Mouse (Mus musculus): ENCODE measurements around the gene Rnf17. TPM values are rescaled to one million over a fixed set of nuclear protein-coding genes. Genes with fewer than 3 reads are reported as not detected.

The Rnf17 gene
- polyA plus RNA-seq, 1 experiment: not detected

DNA sequence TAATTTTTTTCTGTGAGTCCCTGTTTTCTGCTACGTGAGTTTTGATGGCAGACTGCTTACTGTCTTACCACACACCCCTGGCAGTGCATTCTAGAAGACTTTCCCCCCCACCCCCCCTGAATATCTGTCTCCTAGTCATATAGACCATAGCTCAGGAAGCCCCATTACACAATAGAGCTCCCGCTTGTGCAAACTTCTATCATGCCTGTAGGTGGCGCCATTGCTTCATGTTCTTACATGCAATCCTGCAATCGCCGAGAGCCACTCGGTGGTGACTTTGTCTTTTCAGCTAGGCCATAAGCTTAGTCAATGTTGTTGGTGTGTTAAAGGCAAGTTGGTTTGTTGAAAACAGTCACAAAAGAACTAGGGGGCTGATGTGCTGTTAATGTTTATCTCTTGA lies 26.6 kb upstream of the Rnf17 start:
- no peak for TF ChIP-seq MAX (IDR thresholded peaks at IDR 0.05; ENCODE audit: low read depth)
- TF ChIP-seq TCF3 (IDR thresholded peaks at IDR 0.05; ENCODE audit: insufficient read length, low read depth): no peak
- TF ChIP-seq E2F4 (IDR thresholded peaks at IDR 0.05; ENCODE audit: insufficient read depth): no peak
- no peak for TF ChIP-seq MYOD1 (IDR thresholded peaks at IDR 0.05; ENCODE audit: control insufficient read depth in 1 of 3, insufficient read length in 2 of 3, low read depth in 2 of 3)
- no peak for TF ChIP-seq REST (IDR thresholded peaks at IDR 0.05; ENCODE audit: insufficient read depth, insufficient read length)
- TF ChIP-seq SRF (IDR thresholded peaks at IDR 0.05; ENCODE audit: control insufficient read depth, insufficient read length, low read depth): no peak
- TF ChIP-seq POLR2AphosphoS2 (IDR thresholded peaks at IDR 0.05; ENCODE audit: insufficient read length, low read depth): no peak
- no peak for TF ChIP-seq MYOG (IDR thresholded peaks at IDR 0.05; ENCODE audit: control insufficient read depth in 1 of 3, insufficient read depth in 1 of 3, insufficient read length in 2 of 3, low read depth in 2 of 3)
- TF ChIP-seq USF1 (IDR thresholded peaks at IDR 0.05; ENCODE audit: low read depth): no peak
- TF ChIP-seq CEBPB (IDR thresholded peaks at IDR 0.05; ENCODE audit: insufficient read depth, poor library complexity, severe bottlenecking): no peak
- no peak for TF ChIP-seq POLR2A (IDR thresholded peaks at IDR 0.05; ENCODE audit: insufficient read length, low read depth)
- no peak for TF ChIP-seq TCF12 (IDR thresholded peaks at IDR 0.05; ENCODE audit: insufficient read depth, poor library complexity, severe bottlenecking)
- H3K4me2 ChIP-seq (ENCODE audit: low read depth): no peak overlapping the region
- H3K79me2 ChIP-seq (ENCODE audit: control insufficient read depth, insufficient read depth): no peaks in the 10 kb centered on the region
- H3ac ChIP-seq (ENCODE audit: control insufficient read depth, insufficient read length): no peak overlapping the region
- H3K4me3 ChIP-seq: no peak overlapping the region
- no peaks in the 10 kb centered on the region for H3K36me3 ChIP-seq (ENCODE audit: control insufficient read depth, insufficient read depth)
- H3K27me3 ChIP-seq (ENCODE audit: control insufficient read depth, insufficient read depth, insufficient read length): peaks cover 14% of the 10 kb centered on the region

DNA sequence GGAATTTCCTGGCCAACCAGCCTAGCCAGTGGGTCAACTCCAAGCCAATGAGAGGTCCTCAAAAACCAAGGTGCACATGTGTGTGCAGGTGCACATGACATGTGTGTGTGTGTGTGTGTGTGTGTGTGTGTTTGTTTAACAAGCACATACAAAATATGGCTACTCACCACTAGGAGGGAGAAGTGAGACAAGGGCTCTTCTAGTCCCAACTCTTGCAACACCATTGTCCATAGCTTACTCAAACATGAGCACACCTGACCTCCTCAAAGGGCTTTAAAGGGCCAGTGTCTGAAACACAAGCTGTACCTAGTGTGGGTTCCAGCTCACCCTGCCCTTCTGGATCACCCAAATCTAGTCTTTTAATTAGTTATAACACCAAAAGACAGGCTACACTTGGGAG lies 24.6 kb upstream of the Rnf17 start:
- peaks cover 4% of the 10 kb centered on the region for H3K27me3 ChIP-seq (ENCODE audit: control insufficient read depth, insufficient read depth, insufficient read length)
- H3K79me2 ChIP-seq (ENCODE audit: control insufficient read depth, insufficient read depth): no peaks in the 10 kb centered on the region
- TF ChIP-seq REST (IDR thresholded peaks at IDR 0.05; ENCODE audit: insufficient read depth, insufficient read length): no peak
- no peak overlapping the region for H3K4me2 ChIP-seq (ENCODE audit: low read depth)
- H3K4me3 ChIP-seq: no peak overlapping the region
- H3ac ChIP-seq (ENCODE audit: control insufficient read depth, insufficient read length): no peak overlapping the region
- H3K36me3 ChIP-seq (ENCODE audit: control insufficient read depth, insufficient read depth): no peaks in the 10 kb centered on the region

DNA sequence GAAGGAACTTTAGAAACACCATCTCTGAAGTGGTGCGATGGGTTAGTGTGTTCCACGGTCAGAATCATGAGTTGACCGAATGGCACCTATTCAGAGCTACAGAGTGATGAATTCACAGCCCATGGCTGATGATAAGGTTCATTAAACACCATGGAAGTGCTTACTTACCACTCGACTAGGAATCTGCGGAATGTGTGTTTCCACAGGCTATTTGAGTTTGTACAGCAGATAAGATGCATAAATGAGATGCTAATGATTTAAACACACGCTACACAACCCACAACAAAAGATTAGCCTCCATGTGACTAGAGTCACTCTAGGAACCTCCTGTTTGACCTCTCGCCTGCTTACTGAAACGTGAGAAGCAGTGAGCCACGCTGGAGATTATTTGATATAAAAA lies 23.0 kb upstream of the Rnf17 start:
- no peaks in the 10 kb centered on the region for H3K36me3 ChIP-seq (ENCODE audit: control insufficient read depth, insufficient read depth)
- H3K4me2 ChIP-seq (ENCODE audit: low read depth): no peak overlapping the region
- H3K27me3 ChIP-seq (ENCODE audit: control insufficient read depth, insufficient read depth, insufficient read length): peaks cover 4% of the 10 kb centered on the region
- H3K4me3 ChIP-seq: no peak overlapping the region
- no peak overlapping the region for H3ac ChIP-seq (ENCODE audit: control insufficient read depth, insufficient read length)
- no peaks in the 10 kb centered on the region for H3K79me2 ChIP-seq (ENCODE audit: control insufficient read depth, insufficient read depth)
- TF ChIP-seq MAX (IDR thresholded peaks at IDR 0.05; ENCODE audit: low read depth) (no peak), CEBPB (IDR thresholded peaks at IDR 0.05; ENCODE audit: insufficient read depth, poor library complexity, severe bottlenecking) (no peak), SRF (IDR thresholded peaks at IDR 0.05; ENCODE audit: control insufficient read depth, insufficient read length, low read depth) (no peak), MYOG (IDR thresholded peaks at IDR 0.05; ENCODE audit: control insufficient read depth in 1 of 3, insufficient read depth in 1 of 3, insufficient read length in 2 of 3, low read depth in 2 of 3) (no peak), USF1 (IDR thresholded peaks at IDR 0.05; ENCODE audit: low read depth) (no peak), MYOD1 (IDR thresholded peaks at IDR 0.05; ENCODE audit: control insufficient read depth in 1 of 3, insufficient read length in 2 of 3, low read depth in 2 of 3) (no peak), E2F4 (IDR thresholded peaks at IDR 0.05; ENCODE audit: insufficient read depth) (no peak)

DNA sequence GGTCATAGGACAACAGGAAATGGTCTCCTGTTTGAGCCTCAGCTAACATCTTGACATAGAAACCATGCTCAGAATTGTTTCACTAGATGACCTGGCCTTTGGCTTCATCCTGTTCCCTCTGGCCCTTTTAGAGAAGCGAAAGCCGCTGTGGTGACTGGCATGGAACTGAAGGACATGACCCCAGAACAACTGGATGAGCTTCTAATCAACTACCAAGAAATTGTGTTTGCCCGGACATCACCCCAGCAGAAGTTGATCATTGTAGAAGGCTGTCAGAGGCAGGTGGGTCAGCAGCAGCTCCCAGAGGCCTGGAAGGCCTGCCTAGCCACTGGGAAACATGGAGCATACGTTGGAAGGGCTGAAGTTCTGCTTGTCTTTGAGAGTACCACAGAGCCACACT lies 20.0 kb upstream of the Rnf17 start:
- H3K79me2 ChIP-seq (ENCODE audit: control insufficient read depth, insufficient read depth): no peaks in the 10 kb centered on the region
- TF ChIP-seq CEBPB (IDR thresholded peaks at IDR 0.05; ENCODE audit: insufficient read depth, poor library complexity, severe bottlenecking) (no peak), MAX (IDR thresholded peaks at IDR 0.05; ENCODE audit: low read depth) (no peak), MYOG (IDR thresholded peaks at IDR 0.05; ENCODE audit: control insufficient read depth in 1 of 3, insufficient read depth in 1 of 3, insufficient read length in 2 of 3, low read depth in 2 of 3) (no peak), TCF12 (IDR thresholded peaks at IDR 0.05; ENCODE audit: insufficient read depth, poor library complexity, severe bottlenecking) (no peak), POLR2AphosphoS2 (IDR thresholded peaks at IDR 0.05; ENCODE audit: insufficient read length, low read depth) (no peak), E2F4 (IDR thresholded peaks at IDR 0.05; ENCODE audit: insufficient read depth) (no peak), SRF (IDR thresholded peaks at IDR 0.05; ENCODE audit: control insufficient read depth, insufficient read length, low read depth) (no peak), TCF3 (IDR thresholded peaks at IDR 0.05; ENCODE audit: insufficient read length, low read depth) (no peak), USF1 (IDR thresholded peaks at IDR 0.05; ENCODE audit: low read depth) (no peak), MYOD1 (IDR thresholded peaks at IDR 0.05; ENCODE audit: control insufficient read depth in 1 of 3, insufficient read length in 2 of 3, low read depth in 2 of 3) (no peak), REST (IDR thresholded peaks at IDR 0.05; ENCODE audit: insufficient read depth, insufficient read length) (no peak), POLR2A (IDR thresholded peaks at IDR 0.05; ENCODE audit: insufficient read length, low read depth) (no peak)
- no peaks in the 10 kb centered on the region for H3K36me3 ChIP-seq (ENCODE audit: control insufficient read depth, insufficient read depth)
- no peaks in the 10 kb centered on the region for H3K27me3 ChIP-seq (ENCODE audit: control insufficient read depth, insufficient read depth, insufficient read length)
- no peak overlapping the region for H3K4me2 ChIP-seq (ENCODE audit: low read depth)
- no peak overlapping the region for H3K4me3 ChIP-seq
- H3ac ChIP-seq (ENCODE audit: control insufficient read depth, insufficient read length): no peak overlapping the region

DNA sequence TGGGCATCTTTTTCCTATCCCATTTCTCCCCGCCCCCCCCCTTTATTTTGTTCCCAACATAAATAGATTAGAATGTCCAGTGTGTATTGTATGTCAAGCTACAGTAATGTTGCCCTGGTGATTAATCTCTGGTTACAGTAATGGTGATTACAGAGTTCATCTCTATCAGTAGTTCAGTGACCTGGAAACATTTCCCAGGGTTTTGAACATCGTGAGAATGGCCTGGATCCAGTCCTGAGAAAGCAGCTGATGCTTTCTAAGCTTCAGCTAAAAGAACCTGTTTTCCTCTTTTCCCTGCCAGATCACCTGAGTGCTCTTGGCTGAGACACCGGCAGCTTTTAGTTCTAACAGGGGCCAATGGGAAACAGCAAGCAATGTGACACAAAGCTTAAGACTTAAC lies 12.1 kb upstream of the Rnf17 start:
- H3K4me3 ChIP-seq: no peak overlapping the region
- TF ChIP-seq TCF12 (IDR thresholded peaks at IDR 0.05; ENCODE audit: insufficient read depth, poor library complexity, severe bottlenecking) (no peak), MYOD1 (IDR thresholded peaks at IDR 0.05; ENCODE audit: control insufficient read depth in 1 of 3, insufficient read length in 2 of 3, low read depth in 2 of 3) (no peak), TCF3 (IDR thresholded peaks at IDR 0.05; ENCODE audit: insufficient read length, low read depth) (no peak)

More for the DNA sequence above, 12.1 kb upstream of the Rnf17 start:
- H3ac ChIP-seq (ENCODE audit: control insufficient read depth, insufficient read length): no peak overlapping the region
- H3K27me3 ChIP-seq (ENCODE audit: control insufficient read depth, insufficient read depth, insufficient read length): no peaks in the 10 kb centered on the region
- H3K36me3 ChIP-seq (ENCODE audit: control insufficient read depth, insufficient read depth): no peaks in the 10 kb centered on the region
- H3K4me2 ChIP-seq (ENCODE audit: low read depth): no peak overlapping the region
- no peaks in the 10 kb centered on the region for H3K79me2 ChIP-seq (ENCODE audit: control insufficient read depth, insufficient read depth)
